Mouse (Mus musculus) intestine, embryonic 14.5 days (tissue): ENCODE measurements at regions not wholly inside any gene's neighbourhood (a gene's known extent, or its start where the extent isn't known, plus 50 kb on each side); places are given as distances from the start of the nearest gene placed in this dataset.

Experiments used
- ATAC-seq: fragments of 200-750 bp; cut with Nextera tagmentation; replicated peaks from 2 replicates; pipeline ENCODE4 v1.8.0; 2017; ENCODE audit warnings: low read depth, moderate number of reproducible peaks, moderate TSS enrichment, moderate library complexity; ENCODE audit not compliant: low FRiP score, low TSS enrichment
- DNase-seq: peaks from one replicate; pipeline ENCODE4 v3.0.0-alpha.2; 2018; ENCODE audit warnings: low spot score
- H3K27ac ChIP-seq: fragments of 300-500 bp; sonication (generic); 2 replicates; pipeline ENCODE4 v1.5.1; 2014; ENCODE audit warnings: low read depth, mild to moderate bottlenecking, control low read depth
- H3K27me3 ChIP-seq: fragments of 300-500 bp; sonication (generic); replicated peaks from 2 replicates; pipeline ENCODE4 v1.6.1; 2014; ENCODE audit warnings: low read length, control low read depth; ENCODE audit not compliant: control insufficient read depth, insufficient read depth
- H3K36me3 ChIP-seq: fragments of 300-500 bp; sonication (generic); 2 replicates; pipeline ENCODE4 v1.6.1; 2014; ENCODE audit warnings: low read length, control low read depth; ENCODE audit not compliant: control insufficient read depth, insufficient read depth
- H3K4me1 ChIP-seq: fragments of 300-500 bp; sonication (generic); replicated peaks from 2 replicates; pipeline ENCODE4 v1.6.1; 2014; ENCODE audit warnings: low read length, control low read depth, mixed read lengths; ENCODE audit not compliant: control insufficient read depth, insufficient read depth
- H3K4me2 ChIP-seq: fragments of 300-500 bp; sonication (generic); 2 replicates; pipeline ENCODE4 v1.6.1; 2014; ENCODE audit warnings: low read length
- H3K4me3 ChIP-seq: fragments of 300-500 bp; sonication (generic); 2 replicates; pipeline ENCODE4 v1.5.1; 2014; ENCODE audit warnings: low read depth, low read length, control low read depth, mixed read lengths
- H3K9ac ChIP-seq: fragments of 300-500 bp; sonication (generic); 2 replicates; pipeline ENCODE4 v1.6.1; 2014; ENCODE audit warnings: mild to moderate bottlenecking, low read length
- H3K9me3 ChIP-seq: fragments of 300-500 bp; sonication (generic); 2 replicates; pipeline ENCODE4 v1.6.1; 2016; ENCODE audit warnings: low read length, control low read depth; ENCODE audit not compliant: control insufficient read depth
- WGBS: fragments of 180-500 bp; shearing (Covaris S2); extraction: QIAGEN DNeasy Blood & Tissue Kit; methylation state at CpG from one replicate; pipeline ENCODE4 v1.1.7; 2014; 5-methylcytosine and 5-hydroxymethylcytosine counted together

DNA sequence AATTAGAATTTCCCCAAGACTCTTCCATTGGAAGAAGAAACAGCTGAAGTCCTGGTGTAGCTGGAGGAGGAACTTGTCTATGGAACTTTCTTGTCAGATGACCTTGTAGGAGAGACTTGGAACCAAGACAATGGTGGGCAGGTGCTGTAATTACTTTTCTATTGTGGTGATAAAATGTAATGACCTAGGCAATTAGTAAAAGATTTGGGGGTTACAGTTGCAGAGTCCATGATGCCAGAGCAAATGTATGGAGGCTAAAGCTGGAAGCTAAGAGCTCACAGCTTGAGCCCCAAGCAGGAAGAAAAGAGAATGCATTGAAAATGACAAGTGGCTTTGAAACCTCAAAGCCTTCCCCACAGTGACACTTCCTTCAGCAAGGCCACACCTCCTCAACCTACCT lies 208.6 kb upstream of the Glra1 start:
- H3K4me2 ChIP-seq: no peak overlapping the region
- no peaks in the 10 kb centered on the region for H3K9me3 ChIP-seq
- H3K4me1 ChIP-seq: no peaks in the 10 kb centered on the region
- no peaks in the 10 kb centered on the region for H3K36me3 ChIP-seq
- no peak overlapping the region for H3K4me3 ChIP-seq
- no peak overlapping the region for H3K27ac ChIP-seq
- H3K27me3 ChIP-seq: no peaks in the 10 kb centered on the region
- ATAC-seq (no peak), DNase-seq (no peak)
- H3K9ac ChIP-seq: no peak overlapping the region

DNA sequence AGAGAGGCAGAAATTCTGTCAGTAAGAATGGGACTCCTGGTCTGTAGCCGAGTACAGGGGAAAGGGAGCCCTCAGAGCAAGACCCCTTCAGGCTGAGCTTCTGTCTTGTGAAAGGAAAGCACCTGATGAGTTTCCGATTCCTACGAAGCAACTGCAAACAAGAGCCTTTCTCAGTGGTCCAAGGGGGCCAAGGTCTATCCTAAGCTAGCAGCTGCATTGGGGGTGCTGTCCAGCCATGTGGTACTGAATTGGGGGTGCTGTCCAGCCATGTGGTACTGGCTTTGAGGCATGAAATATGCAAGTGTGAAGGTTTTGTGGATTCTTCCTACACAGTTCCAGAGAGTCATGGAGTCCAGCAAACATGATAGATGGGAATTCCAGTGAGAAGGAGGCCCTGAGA lies 202.7 kb upstream of the Glra1 start:
- no peaks in the 10 kb centered on the region for H3K4me1 ChIP-seq
- DNase-seq: peak; percentile 56
- H3K9ac ChIP-seq: no peak overlapping the region
- no peak for ATAC-seq
- H3K27me3 ChIP-seq: no peaks in the 10 kb centered on the region
- no peak overlapping the region for H3K4me2 ChIP-seq
- H3K4me3 ChIP-seq: no peak overlapping the region
- H3K36me3 ChIP-seq: no peaks in the 10 kb centered on the region
- no peak overlapping the region for H3K27ac ChIP-seq
- 85% methylated on average over 3 of the region's 3 CpGs for WGBS
- H3K9me3 ChIP-seq: no peaks in the 10 kb centered on the region

DNA sequence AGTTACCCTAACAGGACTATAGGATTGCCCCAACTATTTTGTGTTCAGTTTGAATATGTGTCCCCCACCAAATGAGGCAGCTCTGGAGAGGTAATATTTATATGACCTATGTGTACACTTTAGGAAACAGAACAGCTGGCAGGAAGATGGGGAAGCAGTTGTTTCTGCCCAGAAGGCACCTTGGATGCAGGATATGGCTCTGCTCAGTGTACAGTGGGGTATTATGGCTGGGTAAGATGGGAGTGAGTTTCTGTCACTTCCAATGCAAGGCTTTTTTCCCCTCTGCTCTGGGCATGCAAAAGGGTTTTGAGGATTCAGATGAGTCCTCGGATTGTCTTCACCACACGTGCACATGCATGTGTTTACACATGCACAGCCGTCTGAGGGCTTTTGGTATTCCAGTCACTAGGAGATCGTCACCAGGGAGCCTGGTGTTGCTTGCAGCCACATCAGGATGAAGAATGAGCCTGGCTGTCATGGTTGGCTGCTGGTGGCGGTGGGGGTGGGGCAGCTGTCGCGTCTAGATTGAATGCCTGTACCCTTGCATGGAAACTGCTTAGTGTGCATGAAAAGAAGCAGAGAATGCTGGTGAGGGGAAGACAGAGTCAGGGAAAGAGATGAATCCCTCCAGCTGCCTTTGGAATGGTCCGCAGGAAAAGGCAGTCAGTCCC lies 183.3 kb upstream of the Glra1 start:
- ATAC-seq (no peak), DNase-seq (no peak)
- Histone ChIP-seq H3K9ac (no peak overlapping the region), H3K4me3 (no peak overlapping the region), H3K4me1 (no peaks in the 10 kb centered on the region), H3K9me3 (no peaks in the 10 kb centered on the region), H3K4me2 (no peak overlapping the region), H3K27ac (no peak overlapping the region), H3K36me3 (no peaks in the 10 kb centered on the region), H3K27me3 (no peaks in the 10 kb centered on the region)
- 22% methylated on average over 8 of the region's 8 CpGs for WGBS

DNA sequence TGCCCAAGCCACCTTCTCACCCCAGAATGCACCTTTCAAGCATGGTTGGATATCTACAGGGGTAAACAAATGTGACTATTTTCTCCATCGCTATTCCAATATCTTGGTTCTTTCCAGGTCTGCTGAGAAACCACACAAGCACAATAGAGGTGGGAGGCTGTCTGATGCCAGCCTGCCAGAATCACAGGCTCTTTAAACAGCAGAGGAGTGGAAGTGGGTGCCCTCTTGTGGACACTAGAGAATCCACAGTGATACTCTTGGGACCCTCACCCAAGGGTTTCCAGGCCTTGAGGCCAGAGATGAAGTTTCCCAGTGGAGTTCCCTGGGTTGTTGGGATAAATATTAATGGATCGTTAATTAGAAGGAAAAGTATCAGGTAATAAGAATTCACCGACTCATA lies 181.6 kb upstream of the Glra1 start:
- no peak overlapping the region for H3K4me3 ChIP-seq
- DNase-seq: no peak
- 79% methylated on average over 3 of the region's 3 CpGs for WGBS
- no peak overlapping the region for H3K9ac ChIP-seq
- H3K36me3 ChIP-seq: no peaks in the 10 kb centered on the region
- H3K27ac ChIP-seq: no peak overlapping the region
- no peaks in the 10 kb centered on the region for H3K9me3 ChIP-seq
- H3K4me1 ChIP-seq: no peaks in the 10 kb centered on the region
- ATAC-seq: no peak
- no peaks in the 10 kb centered on the region for H3K27me3 ChIP-seq
- no peak overlapping the region for H3K4me2 ChIP-seq

DNA sequence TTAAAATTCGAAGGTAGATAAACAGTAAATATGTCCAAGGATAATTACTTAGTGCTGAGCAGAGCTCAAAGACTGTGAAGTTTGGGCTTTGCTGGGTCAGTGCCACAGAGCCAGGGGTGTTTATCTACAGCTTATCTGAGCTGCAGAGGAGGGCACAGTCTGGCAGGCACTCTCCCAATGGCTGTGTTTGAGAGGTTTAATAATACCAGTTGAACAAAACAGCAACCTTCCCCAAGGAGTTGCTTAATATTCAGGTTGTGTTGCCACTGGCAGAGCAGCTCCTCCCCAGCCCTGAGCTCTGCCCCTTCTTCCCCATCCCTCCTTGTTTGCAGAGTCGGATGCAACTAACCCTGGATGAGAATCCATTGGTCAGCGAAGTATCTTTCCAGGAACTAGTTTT lies 173.0 kb upstream of the Glra1 start:
- Histone ChIP-seq H3K9ac (no peak overlapping the region), H3K9me3 (no peaks in the 10 kb centered on the region), H3K36me3 (no peaks in the 10 kb centered on the region), H3K4me2 (no peak overlapping the region), H3K4me3 (no peak overlapping the region), H3K27me3 (no peaks in the 10 kb centered on the region), H3K4me1 (no peaks in the 10 kb centered on the region), H3K27ac (no peak overlapping the region)
- no peak for DNase-seq
- ATAC-seq: no peak
- 74% methylated on average over 3 of the region's 3 CpGs for WGBS

DNA sequence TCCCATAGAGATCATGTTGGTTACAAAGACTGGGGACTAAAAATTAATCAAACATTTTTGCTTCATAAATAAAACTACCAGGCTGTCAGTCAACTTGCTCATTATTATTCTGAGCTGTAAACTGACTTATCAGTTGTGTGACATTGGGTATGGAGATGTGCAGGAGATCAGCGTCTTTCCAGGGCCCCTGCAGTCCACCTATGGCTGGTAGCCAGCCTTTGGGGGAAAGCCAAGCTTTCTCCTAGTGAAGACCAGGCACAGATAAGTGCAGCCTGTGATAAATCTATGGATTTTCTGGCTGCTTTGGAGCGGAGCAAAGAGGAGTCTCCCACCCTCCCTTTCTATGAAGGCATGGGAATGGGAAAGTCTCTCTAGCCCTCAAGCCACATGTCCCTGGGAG lies 172.0 kb upstream of the Glra1 start:
- Histone ChIP-seq H3K4me1 (no peaks in the 10 kb centered on the region), H3K9me3 (no peaks in the 10 kb centered on the region), H3K4me3 (no peak overlapping the region), H3K4me2 (no peak overlapping the region), H3K27ac (no peak overlapping the region), H3K36me3 (no peaks in the 10 kb centered on the region), H3K27me3 (no peaks in the 10 kb centered on the region), H3K9ac (no peak overlapping the region)
- 64% methylated on average over 2 of the region's 2 CpGs for WGBS
- no peak for DNase-seq
- ATAC-seq: no peak

DNA sequence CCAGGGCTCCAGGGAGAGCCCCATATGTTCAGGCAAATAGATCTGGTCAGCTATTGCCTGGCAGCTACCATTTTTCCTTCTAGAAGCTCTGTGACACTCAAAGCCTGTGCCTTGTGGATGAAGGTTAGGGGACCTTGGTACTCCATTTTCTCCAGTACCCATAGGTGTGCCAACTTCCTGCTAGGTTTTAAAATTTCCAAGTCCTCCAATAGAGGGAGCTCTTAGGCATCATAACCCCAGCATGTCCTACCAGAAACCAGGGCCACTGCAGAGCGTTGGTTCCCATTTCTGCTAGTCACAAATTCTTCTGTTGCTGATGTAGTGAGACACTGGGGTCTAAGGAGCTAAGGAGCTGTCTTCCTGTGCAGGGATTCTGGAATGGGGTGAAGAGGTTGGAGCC lies 165.3 kb upstream of the Glra1 start:
- DNase-seq (no peak), ATAC-seq (no peak)
- Histone ChIP-seq H3K9me3 (no peaks in the 10 kb centered on the region), H3K4me3 (no peak overlapping the region), H3K9ac (no peak overlapping the region), H3K27me3 (no peaks in the 10 kb centered on the region), H3K36me3 (no peaks in the 10 kb centered on the region), H3K4me2 (no peak overlapping the region), H3K4me1 (no peaks in the 10 kb centered on the region), H3K27ac (no peak overlapping the region)
- WGBS: 69% methylated on average over 1 of the region's 1 CpGs

DNA sequence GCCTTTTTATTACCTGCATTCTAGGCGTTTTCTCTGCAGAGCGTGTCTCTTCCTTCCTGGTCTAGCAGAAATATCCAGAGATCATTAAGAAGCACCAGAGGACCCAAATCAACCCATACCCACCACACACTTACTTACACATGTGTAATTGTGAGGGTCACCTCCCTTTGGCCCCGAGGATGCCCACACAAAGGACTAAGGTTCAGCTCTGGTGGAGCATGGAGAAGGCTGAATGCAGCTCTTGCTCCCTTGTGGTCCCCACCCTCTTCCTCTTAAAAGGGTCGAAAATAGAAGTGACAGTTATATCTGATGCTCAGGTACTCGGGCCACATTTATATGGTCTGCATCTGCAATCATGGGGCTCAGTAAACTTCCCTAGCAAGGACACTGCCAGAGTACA lies 164.5 kb upstream of the Glra1 start:
- no peak for ATAC-seq
- Histone ChIP-seq H3K36me3 (no peaks in the 10 kb centered on the region), H3K4me2 (no peak overlapping the region), H3K9me3 (no peaks in the 10 kb centered on the region), H3K4me3 (no peak overlapping the region), H3K27me3 (no peaks in the 10 kb centered on the region), H3K27ac (no peak overlapping the region), H3K9ac (no peak overlapping the region), H3K4me1 (no peaks in the 10 kb centered on the region)
- WGBS: 76% methylated on average over 5 of the region's 5 CpGs
- no peak for DNase-seq

DNA sequence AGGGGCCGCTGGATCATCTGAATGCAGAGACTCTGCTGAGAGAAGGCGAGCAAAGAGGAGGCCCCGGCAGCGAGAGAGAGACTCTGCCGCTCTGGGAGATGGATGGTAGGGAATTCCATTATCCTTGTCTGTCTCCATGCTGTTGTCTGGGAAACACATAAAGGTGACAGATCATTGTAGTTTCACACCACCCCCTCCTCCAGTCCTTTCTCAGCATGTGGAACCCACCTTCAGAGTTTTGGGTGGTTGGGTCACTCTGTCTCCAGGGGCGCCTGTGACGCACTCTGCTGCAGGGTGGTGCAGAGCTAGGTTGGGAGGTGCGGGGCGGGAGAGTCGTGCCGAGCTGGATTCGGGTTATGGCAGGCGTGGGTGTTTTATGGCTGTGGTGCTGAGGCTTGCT lies 164.1 kb upstream of the Glra1 start:
- 74% methylated on average over 13 of the region's 13 CpGs for WGBS
- no peaks in the 10 kb centered on the region for H3K27me3 ChIP-seq
- no peak overlapping the region for H3K4me2 ChIP-seq
- DNase-seq: no peak
- no peak overlapping the region for H3K27ac ChIP-seq
- H3K36me3 ChIP-seq: no peaks in the 10 kb centered on the region
- H3K9ac ChIP-seq: no peak overlapping the region
- ATAC-seq: no peak
- H3K4me3 ChIP-seq: no peak overlapping the region
- H3K4me1 ChIP-seq: no peaks in the 10 kb centered on the region
- H3K9me3 ChIP-seq: no peaks in the 10 kb centered on the region
